Mouse (Mus musculus): ENCODE results near the gene Sik3.

Sik3 gene

GRCm38 (mm10) chr9:46229573-46230449, 217.2 kb downstream of the Sik3 start:
- peak; percentile 41 for DNase-seq (ENCODE audit: low spot score)

GRCm38 (mm10) chr9:46230450-46230975, 217.9 kb downstream of the Sik3 start:
- DNase-seq (ENCODE audit: low spot score): no peak

- no peak for DNase-seq (ENCODE audit: low spot score)
Measured at GRCm38 (mm10) chr9:46235196-46235595, 222.6 kb downstream of the Sik3 start.

GRCm38 (mm10) chr9:46235596-46235648, 222.8 kb downstream of the Sik3 start, which contains the start of gene Apoc3:
Gene Apoc3 (minus strand): TSS chr9:46235636.
- no peak for DNase-seq (ENCODE audit: low spot score)

- no peak for DNase-seq (ENCODE audit: low spot score)
Measured at GRCm38 (mm10) chr9:46235649-46236048, 223.0 kb downstream of the Sik3 start.

- no peak for DNase-seq (ENCODE audit: low spot score)
Measured at GRCm38 (mm10) chr9:46238850-46239249, 226.2 kb downstream of the Sik3 start.

- no peak for DNase-seq (ENCODE audit: low spot score)
Measured at GRCm38 (mm10) chr9:46240526-46241153, 228.0 kb downstream of the Sik3 start, which contains the start of gene Apoa4. Gene Apoa4 (plus strand): TSS chr9:46240696.

GRCm38 (mm10) chr9:46241818-46242217, 229.2 kb downstream of the Sik3 start:
- DNase-seq (ENCODE audit: low spot score): no peak

- no peak for DNase-seq (ENCODE audit: low spot score)
Measured at GRCm38 (mm10) chr9:46243122-46243521, 230.5 kb downstream of the Sik3 start.

- DNase-seq (ENCODE audit: low spot score): no peak
Measured at GRCm38 (mm10) chr9:46243584-46243983, 231.0 kb downstream of the Sik3 start.

GRCm38 (mm10) chr9:46246752-46247324, 234.2 kb downstream of the Sik3 start:
- no peak for DNase-seq (ENCODE audit: low spot score)

- no peak for DNase-seq (ENCODE audit: low spot score)
Measured at GRCm38 (mm10) chr9:46256177-46256576, 243.6 kb downstream of the Sik3 start.

GRCm38 (mm10) chr9:46256658-46257385, 244.2 kb downstream of the Sik3 start:
- DNase-seq (ENCODE audit: low spot score): no peak

GRCm38 (mm10) chr9:46257546-46257945, 244.9 kb downstream of the Sik3 start:
- no peak for DNase-seq (ENCODE audit: low spot score)

- no peak for DNase-seq (ENCODE audit: low spot score)
Measured at GRCm38 (mm10) chr9:46259111-46259510, 246.5 kb downstream of the Sik3 start.

- DNase-seq (ENCODE audit: low spot score): no peak
Measured at GRCm38 (mm10) chr9:46261131-46261530, 248.5 kb downstream of the Sik3 start.

GRCm38 (mm10) chr9:46268343-46268873, 255.8 kb downstream of the Sik3 start, which contains the start of gene Apoa5:
Gene Apoa5 (plus strand): TSS chr9:46268633.
- DNase-seq (ENCODE audit: low spot score): no peak

- no peak for DNase-seq (ENCODE audit: low spot score)
Measured at GRCm38 (mm10) chr9:46269125-46269524, 256.5 kb downstream of the Sik3 start.

- no peak for DNase-seq (ENCODE audit: low spot score)
Measured at GRCm38 (mm10) chr9:46270782-46271181, 258.2 kb downstream of the Sik3 start.

GRCm38 (mm10) chr9:46272070-46272469, 259.4 kb downstream of the Sik3 start:
- DNase-seq (ENCODE audit: low spot score): no peak

GRCm38 (mm10) chr9:46272677-46273454, 260.2 kb downstream of the Sik3 start, which contains the start of gene Zpr1:
Gene Zpr1 (plus strand): TSS chr9:46273064.
- DNase-seq (ENCODE audit: low spot score): peak; percentile 59

All from urinary bladder, postnatal 10 days (tissue).